Mouse (Mus musculus): Measurements from ENCODE around the gene Atg4d.

GRCm38 (mm10) chr9:21286753-21287152 is 21.7 kb downstream of the Atg4d start:
- TF ChIP-seq CTCF (IDR thresholded peaks at IDR 0.05; ENCODE audit: low read depth) (no peak), EP300 (IDR thresholded peaks at IDR 0.05; ENCODE audit: low read depth) (no peak)

Data from liver, postnatal 0 days (tissue).